Mouse (Mus musculus) embryo, embryonic 10 days (tissue): ENCODE results near the gene Gsdmc3.
"Not testable (repeated sequence)": the region's sequence is repeated elsewhere in the genome, so short reads cannot be mapped to it uniquely, and the experiment has no call there.

Experiments used
- DNase-seq: peaks from one replicate; pipeline ENCODE4 v3.0.0-alpha.2; 2015; ENCODE audit warnings: low spot score

The Gsdmc3 gene

GRCm38 (mm10) chr15:63878458-63878857, at the start of gene Gsdmc3:
Gsdmc3 (minus strand) TSS chr15:63878558.
- not testable (repeated sequence) for DNase-seq

GRCm38 (mm10) chr15:63926201-63926600, 47.8 kb upstream of the Gsdmc3 start:
- no peak for DNase-seq

DNA sequence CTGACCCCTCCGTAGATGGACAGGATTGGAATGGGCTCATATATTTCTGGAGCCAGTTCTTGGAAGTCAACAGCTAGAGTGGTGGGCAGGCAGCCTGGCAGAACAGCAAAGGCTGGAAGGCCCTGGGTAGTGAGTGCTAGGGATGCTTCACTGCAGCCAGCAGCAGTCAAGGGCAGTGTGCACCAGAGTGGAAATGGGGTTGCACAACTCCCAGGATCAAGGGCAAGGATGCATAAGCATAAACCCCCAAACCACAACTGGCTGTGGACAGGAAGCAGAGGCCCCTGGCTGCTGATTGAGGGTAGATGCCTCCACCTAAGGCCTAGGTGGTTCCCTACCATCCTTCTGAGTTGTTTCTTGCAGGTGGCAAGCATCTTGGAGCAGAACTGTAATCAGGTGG, 46.1 kb upstream of the Gsdmc3 start:
- no peak for DNase-seq

DNA sequence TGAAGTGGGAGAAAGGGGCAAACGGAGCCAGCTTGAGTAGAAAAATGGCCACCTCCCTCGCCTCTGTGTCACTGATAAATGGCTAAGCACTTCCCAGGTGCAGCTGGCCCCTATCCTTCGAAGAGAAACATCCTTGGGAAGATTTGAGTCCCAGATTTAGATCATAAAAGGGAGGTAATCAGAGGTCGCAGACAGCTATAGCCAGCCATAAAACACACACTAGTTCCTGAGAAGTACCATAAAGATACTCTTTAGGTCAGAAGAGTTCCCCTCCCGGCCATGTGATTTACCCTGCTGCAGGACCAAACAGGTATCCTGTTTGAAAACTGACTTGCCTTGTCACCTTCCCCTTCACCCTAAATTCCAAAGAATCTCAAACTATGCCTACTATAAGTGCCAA, 43.3 kb upstream of the Gsdmc3 start:
- DNase-seq, result not testable (repeated sequence)

DNA sequence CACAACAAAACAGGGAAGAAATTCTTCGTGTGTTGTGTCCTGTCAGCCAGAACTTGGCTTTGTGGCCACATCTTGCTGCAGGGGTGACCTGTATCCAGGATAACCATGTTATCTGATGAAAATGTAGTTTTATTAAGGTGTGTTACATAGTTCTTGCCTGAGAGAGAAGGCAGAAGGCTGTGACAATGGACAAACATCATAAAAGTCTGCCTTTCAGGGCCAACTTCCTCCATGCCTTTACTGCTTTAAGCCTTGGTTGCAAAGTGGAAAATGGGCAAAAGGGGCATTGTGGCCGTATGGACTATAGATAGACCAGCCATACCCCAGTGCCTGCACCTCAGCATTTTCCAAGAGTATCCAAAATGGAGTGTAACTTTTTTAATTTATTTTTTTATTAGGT, 41.4 kb upstream of the Gsdmc3 start:
- not testable (repeated sequence) for DNase-seq

DNA sequence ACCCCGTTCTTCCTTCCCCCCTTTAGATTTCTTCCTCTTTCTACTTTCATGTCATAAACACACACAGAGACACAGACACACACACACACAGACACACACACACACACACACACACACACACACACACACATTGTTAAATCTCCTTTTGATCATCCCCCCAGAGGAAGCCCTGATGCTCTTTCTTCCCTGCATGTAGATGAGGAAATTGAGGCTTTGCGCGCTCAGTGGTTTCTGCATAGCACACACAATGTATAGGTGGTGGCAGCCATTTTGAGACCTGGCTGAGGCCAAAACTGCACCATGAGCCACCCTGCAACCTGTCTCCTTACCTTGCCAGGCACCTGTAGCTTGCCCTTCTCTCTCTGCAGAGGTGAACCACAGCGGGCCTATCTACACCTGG, 38.2 kb upstream of the Gsdmc3 start:
- not testable (repeated sequence) for DNase-seq

- DNase-seq, result not testable (repeated sequence)
Measured at GRCm38 (mm10) chr15:63912197-63912596, 33.8 kb upstream of the Gsdmc3 start, which contains the start of gene Gsdmc4. Gsdmc4 (minus strand) TSS chr15:63912297.

- DNase-seq, result not testable (repeated sequence)
Measured at GRCm38 (mm10) chr15:63909896-63910295, 31.5 kb upstream of the Gsdmc3 start.

- peak; percentile 55 for DNase-seq
Measured at GRCm38 (mm10) chr15:63895560-63896353, 17.4 kb upstream of the Gsdmc3 start.

GRCm38 (mm10) chr15:63888440-63888839, 10.1 kb upstream of the Gsdmc3 start:
- DNase-seq, result not testable (repeated sequence)

GRCm38 (mm10) chr15:63887949-63888348, 9.6 kb upstream of the Gsdmc3 start:
- not testable (repeated sequence) for DNase-seq

GRCm38 (mm10) chr15:63876160-63876559, 2.2 kb downstream of the Gsdmc3 start:
- not testable (repeated sequence) for DNase-seq

DNA sequence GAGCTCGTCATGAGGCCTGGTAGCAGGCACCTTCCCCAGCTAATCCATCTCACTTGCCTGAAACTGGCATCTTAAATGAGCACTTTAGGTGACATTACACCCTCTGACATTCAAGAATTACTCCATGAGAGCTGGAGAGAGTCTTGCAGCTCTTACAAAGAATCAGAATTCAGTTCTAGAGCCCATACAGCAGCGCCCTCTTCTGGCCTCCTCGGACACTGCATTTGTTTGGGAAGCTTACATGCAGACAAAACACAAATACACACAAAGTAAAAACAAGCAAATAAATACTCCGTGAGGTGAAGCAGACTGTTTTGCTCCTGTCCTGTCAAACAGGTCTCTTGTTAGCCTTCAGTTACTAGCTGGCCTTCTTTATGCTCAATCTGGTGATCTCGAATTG, 16.4 kb downstream of the Gsdmc3 start:
- peak; percentile 48 for DNase-seq
